Mouse (Mus musculus) lung, postnatal 0 days (tissue): ENCODE data around the gene Tex37. TPM values are rescaled to one million over a fixed set of nuclear protein-coding genes. Genes with fewer than 3 reads are reported as not detected.

Experiments used
- ATAC-seq: fragments of 200-750 bp; cut with Nextera tagmentation; 2 replicates; pipeline ENCODE4 v1.8.0; 2017; ENCODE audit warnings: moderate library complexity
- DNase-seq: peaks from one replicate; pipeline ENCODE4 v3.0.0-alpha.2; 2016; ENCODE audit warnings: low spot score
- H3K27ac ChIP-seq: fragments of 300-500 bp; sonication (generic); 2 replicates; pipeline ENCODE4 v1.5.1; 2014; ENCODE audit warnings: antibody characterized with exemption, mild to moderate bottlenecking, low read length, mixed read lengths
- H3K27me3 ChIP-seq: fragments of 300-500 bp; sonication (generic); replicated peaks from 2 replicates; pipeline ENCODE4 v1.6.1; 2014; ENCODE audit warnings: low read length, mixed read lengths; ENCODE audit not compliant: insufficient read depth
- H3K36me3 ChIP-seq: fragments of 300-500 bp; sonication (generic); 2 replicates; pipeline ENCODE4 v1.6.1; 2014; ENCODE audit warnings: low read length, mixed read lengths; ENCODE audit not compliant: insufficient read depth
- H3K4me1 ChIP-seq: fragments of 300-500 bp; sonication (generic); 2 replicates; pipeline ENCODE4 v1.6.1; 2014; ENCODE audit warnings: antibody characterized with exemption, low read depth, low read length, mixed read lengths; ENCODE audit not compliant: insufficient read depth
- H3K4me2 ChIP-seq: fragments of 300-500 bp; sonication (generic); replicated peaks from 2 replicates; pipeline ENCODE4 v1.6.1; 2014; ENCODE audit warnings: low read depth, mild to moderate bottlenecking, low read length, moderate library complexity, mixed read lengths
- H3K4me3 ChIP-seq: fragments of 300-500 bp; sonication (generic); 2 replicates; pipeline ENCODE4 v1.5.1; 2014; ENCODE audit warnings: low read depth, low read length
- H3K9ac ChIP-seq: fragments of 300-500 bp; sonication (generic); replicated peaks from 2 replicates; pipeline ENCODE4 v1.6.1; 2014; ENCODE audit warnings: low read depth, mild to moderate bottlenecking
- H3K9me3 ChIP-seq: fragments of 300-500 bp; sonication (generic); 2 replicates; pipeline ENCODE4 v1.6.1; 2016; ENCODE audit warnings: low read length, mixed read lengths
- CTCF ChIP-seq: IDR thresholded peaks from 2 replicates; pipeline ENCODE4 v1.5.1; 2016; ENCODE audit warnings: antibody characterized with exemption, mild to moderate bottlenecking
- EP300 ChIP-seq: IDR thresholded peaks from 2 replicates; pipeline ENCODE4 v1.6.1; 2016; ENCODE audit warnings: antibody characterized with exemption, mild to moderate bottlenecking, control low read depth
- WGBS: fragments of 180-500 bp; shearing (Covaris S2); extraction: QIAGEN DNeasy Blood & Tissue Kit; methylation state at CpG from one replicate; pipeline ENCODE4 v1.1.7; 2014; 5-methylcytosine and 5-hydroxymethylcytosine counted together
- polyA plus RNA-seq: library from polyadenylated mRNA; unstranded; fragments of >200 nt; fragmentation: Nextera tagmentation; extraction: Ambion mirVana; gene quantifications from 2 replicates; pipeline ENCODE4 v1.2.1, GENCODE M21; 2015

Gene Tex37
- polyA plus RNA-seq, 1 experiment from 2014 or later, result not detected

DNA sequence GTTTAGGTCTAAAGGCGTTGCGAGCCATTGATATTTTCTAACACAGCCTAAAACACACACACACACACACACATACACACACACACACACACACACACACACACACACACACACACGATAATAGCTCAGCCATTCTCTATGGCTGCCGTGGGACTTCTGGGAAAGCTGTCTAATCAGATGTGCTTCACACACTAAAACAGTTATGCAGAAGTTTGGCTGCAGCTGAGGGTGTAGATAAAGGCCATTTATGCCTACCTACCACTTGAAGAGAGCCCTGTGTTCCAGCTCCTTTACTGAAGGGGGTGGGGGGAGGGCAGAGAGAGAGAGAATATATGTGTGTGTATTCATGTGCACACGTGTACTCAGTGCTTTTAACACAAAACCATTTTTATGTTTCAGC is 15.0 kb downstream of the Tex37 start:
- ATAC-seq (no peak), DNase-seq (no peak)
- Histone ChIP-seq H3K4me1 (no peaks in the 10 kb centered on the region), H3K36me3 (peaks cover 12% of the 10 kb centered on the region; the same call in 1 of the 2 replicates), H3K9ac (no peak overlapping the region), H3K27ac (no peak overlapping the region), H3K27me3 (no peaks in the 10 kb centered on the region), H3K9me3 (no peaks in the 10 kb centered on the region), H3K4me3 (no peak overlapping the region), H3K4me2 (no peak overlapping the region)
- TF ChIP-seq CTCF, result no peak
- no peak for TF ChIP-seq EP300
- 82% methylated on average over 5 of the region's 5 CpGs for WGBS

DNA sequence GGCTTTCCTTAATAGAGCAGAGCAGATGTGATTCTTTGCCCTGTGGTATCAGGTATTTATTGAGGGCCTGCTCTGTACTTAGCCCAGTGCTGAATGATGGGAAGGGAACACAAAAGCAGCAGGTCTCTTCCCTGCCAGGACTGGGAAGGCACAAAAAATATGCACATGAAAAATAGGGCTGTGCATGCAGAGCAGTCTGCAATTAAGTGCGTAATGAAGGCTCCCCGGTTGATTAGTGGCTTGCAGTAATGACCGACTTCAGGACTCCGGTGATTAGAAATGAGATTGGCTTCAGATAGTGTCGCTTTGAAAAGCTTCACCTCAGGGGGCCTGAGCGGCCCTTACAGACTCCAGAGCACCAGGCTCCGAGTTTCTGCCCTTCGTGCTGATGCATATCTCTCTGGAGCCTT is 19.1 kb downstream of the Tex37 start:
- H3K9me3 ChIP-seq, result no peaks in the 10 kb centered on the region
- TF ChIP-seq EP300 (no peak), CTCF (no peak)
- peaks cover 12% of the 10 kb centered on the region; the same call in 1 of the 2 replicates for H3K36me3 ChIP-seq
- no peaks in the 10 kb centered on the region for H3K27me3 ChIP-seq
- WGBS, result 76% methylated on average over 8 of the region's 8 CpGs
- ATAC-seq (no peak), DNase-seq (no peak)
- no peak overlapping the region for H3K4me3 ChIP-seq
- H3K27ac ChIP-seq, result no peak overlapping the region
- no peak overlapping the region for H3K9ac ChIP-seq
- no peak overlapping the region for H3K4me2 ChIP-seq
- H3K4me1 ChIP-seq, result no peaks in the 10 kb centered on the region

DNA sequence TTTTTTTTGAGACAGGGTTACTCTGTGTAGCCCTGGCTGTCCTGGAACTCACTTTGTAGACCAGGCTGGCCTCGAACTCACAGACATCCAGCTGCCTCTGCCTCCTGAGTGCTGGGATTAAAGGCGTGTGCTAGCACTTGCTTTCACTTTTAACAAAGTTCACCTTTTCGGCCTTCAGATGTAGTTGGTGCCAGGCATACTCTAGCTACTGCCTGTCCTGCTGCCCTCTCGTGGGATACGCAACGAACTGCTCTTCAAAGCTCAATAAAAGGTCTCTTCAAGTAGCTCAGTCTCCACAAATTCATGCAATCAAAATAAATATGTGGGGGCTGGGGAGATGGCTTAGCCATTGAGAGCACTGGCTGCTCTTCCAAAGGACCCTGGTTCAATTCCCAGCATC is 20.6 kb downstream of the Tex37 start:
- H3K4me1 ChIP-seq, result no peaks in the 10 kb centered on the region
- peaks cover 11% of the 10 kb centered on the region; the same call in 1 of the 2 replicates for H3K36me3 ChIP-seq
- 74% methylated on average over 6 of the region's 6 CpGs for WGBS
- no peak overlapping the region for H3K4me3 ChIP-seq
- H3K4me2 ChIP-seq, result no peak overlapping the region
- TF ChIP-seq CTCF (no peak), EP300 (no peak)
- H3K9me3 ChIP-seq, result no peaks in the 10 kb centered on the region
- H3K9ac ChIP-seq, result no peak overlapping the region
- H3K27me3 ChIP-seq, result no peaks in the 10 kb centered on the region
- DNase-seq, result no peak
- H3K27ac ChIP-seq, result no peak overlapping the region
- ATAC-seq, result no peak

DNA sequence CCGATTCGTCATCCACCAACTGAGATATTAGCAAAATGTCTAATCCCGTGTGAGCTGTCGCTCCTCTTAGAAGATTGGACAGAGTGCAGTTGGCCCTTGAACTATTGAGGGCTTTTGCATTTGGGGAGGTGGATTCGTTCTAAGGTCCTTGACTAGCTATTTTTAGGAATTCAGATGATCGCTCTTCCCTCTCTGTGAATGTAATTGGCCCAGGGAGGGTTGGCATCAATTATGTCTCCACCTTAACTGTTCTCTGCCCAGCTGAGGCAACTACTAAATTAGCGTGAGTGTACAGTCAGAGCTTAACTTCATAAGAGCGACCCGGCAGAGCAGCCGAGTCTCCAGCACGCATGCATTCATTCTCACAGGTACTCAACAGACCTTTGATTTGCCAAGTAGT is 30.7 kb downstream of the Tex37 start:
- no peaks in the 10 kb centered on the region for H3K27me3 ChIP-seq
- H3K9ac ChIP-seq, result no peak overlapping the region
- H3K4me3 ChIP-seq, result no peak overlapping the region
- H3K9me3 ChIP-seq, result no peaks in the 10 kb centered on the region
- H3K4me2 ChIP-seq, result no peak overlapping the region
- ATAC-seq (no peak), DNase-seq (no peak)
- 82% methylated on average over 11 of the region's 11 CpGs for WGBS
- no peaks in the 10 kb centered on the region for H3K4me1 ChIP-seq
- H3K27ac ChIP-seq, result no peak overlapping the region
- H3K36me3 ChIP-seq, result peaks cover 43% of the 10 kb centered on the region
- TF ChIP-seq EP300 (no peak), CTCF (no peak)

DNA sequence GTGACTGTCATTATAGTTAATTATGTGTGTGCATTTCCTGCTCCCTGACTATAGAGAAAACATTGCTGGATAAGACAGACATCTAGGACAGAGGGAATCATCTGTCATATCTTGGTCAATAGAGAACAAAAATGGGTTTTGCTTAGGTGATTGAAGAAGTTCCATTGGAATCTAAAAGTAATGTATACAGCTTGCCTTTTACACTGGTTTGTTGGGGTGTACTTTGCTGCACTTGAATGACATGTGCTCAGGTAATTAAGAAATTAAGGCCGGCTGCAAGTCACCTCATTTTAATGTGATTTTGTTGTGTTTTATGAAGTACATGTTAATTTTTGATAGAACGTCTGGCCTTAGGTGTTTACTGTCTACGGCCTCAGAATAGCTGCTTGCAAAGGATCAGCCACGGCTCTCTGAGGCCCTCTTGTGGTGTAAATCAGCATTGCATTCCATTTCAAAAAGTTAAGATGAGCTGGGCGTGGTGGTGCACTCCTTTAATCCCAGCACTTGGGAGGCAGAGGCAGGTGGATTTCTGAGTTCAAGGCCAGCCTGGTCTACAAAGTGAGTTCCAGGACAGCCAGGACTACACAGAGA is 37.9 kb downstream of the Tex37 start:
- no peak overlapping the region for H3K4me2 ChIP-seq
- no peak overlapping the region for H3K9ac ChIP-seq
- no peaks in the 10 kb centered on the region for H3K9me3 ChIP-seq
- DNase-seq (peak; percentile 63), ATAC-seq (0 out of 2 replicates have a peak, but pooled peaks have one; percentile 35)
- TF ChIP-seq CTCF, result peak; percentile 95
- TF ChIP-seq EP300, result no peak
- H3K27me3 ChIP-seq, result no peaks in the 10 kb centered on the region
- peaks cover 22% of the 10 kb centered on the region for H3K36me3 ChIP-seq
- H3K27ac ChIP-seq, result no peak overlapping the region
- no peaks in the 10 kb centered on the region for H3K4me1 ChIP-seq
- no peak overlapping the region for H3K4me3 ChIP-seq
- 9% methylated on average over 5 of the region's 5 CpGs for WGBS

DNA sequence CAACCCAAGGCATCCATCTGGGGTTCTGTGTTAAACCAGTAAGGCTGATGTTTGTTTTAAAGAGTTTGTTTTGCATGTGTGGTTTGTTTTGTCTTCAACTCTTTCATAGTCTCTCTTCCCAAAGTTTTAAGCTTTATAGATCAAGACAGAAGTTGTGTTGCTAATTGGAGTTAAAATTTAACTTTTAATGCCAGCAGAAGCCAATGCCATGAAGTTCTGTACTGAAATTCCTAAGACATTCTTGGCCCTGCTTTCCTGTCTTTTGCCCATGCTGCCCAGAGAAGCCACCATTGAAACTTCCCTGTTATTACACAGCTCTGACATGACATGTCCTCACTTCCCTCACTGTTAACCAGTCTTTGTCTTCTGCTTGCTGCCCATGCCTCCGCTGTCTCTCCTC is 43.7 kb downstream of the Tex37 start:
- no peak overlapping the region for H3K9ac ChIP-seq
- H3K27ac ChIP-seq, result no peak overlapping the region
- TF ChIP-seq CTCF, result no peak
- no peak for TF ChIP-seq EP300
- no peak overlapping the region for H3K4me2 ChIP-seq
- no peaks in the 10 kb centered on the region for H3K4me1 ChIP-seq
- no peaks in the 10 kb centered on the region for H3K9me3 ChIP-seq
- no peak overlapping the region for H3K4me3 ChIP-seq
- no peaks in the 10 kb centered on the region for H3K27me3 ChIP-seq
- WGBS, result 91% methylated on average over 1 of the region's 1 CpGs
- H3K36me3 ChIP-seq, result 0 out of 2 replicates have a peak, but pooled peaks cover 6% of the 10 kb centered on the region
- ATAC-seq (no peak), DNase-seq (no peak)
